Mouse (Mus musculus) forelimb bud, embryonic 11.5 days (tissue): ENCODE measurements around the gene Olfr843.

Experiments
- DNase-seq: peaks from one replicate; pipeline ENCODE4 v3.0.0-alpha.2; 2012; ENCODE audit warnings: low read depth, low spot score

Gene Olfr843

GRCm38 (mm10) chr9:19251887-19252286 lies at the start of gene Olfr843:
Olfr843 (minus strand) TSS chr9:19251987.
- DNase-seq: no peak
